Mouse (Mus musculus): ENCODE measurements around the gene Ssh3. TPM values are rescaled to one million over a fixed set of nuclear protein-coding genes. Genes with fewer than 3 reads are reported as not detected.

The Ssh3 gene
- 15.2 and 16.9 TPM in 2 replicates for polyA plus RNA-seq (2015; fragmentation: Nextera tagmentation; extraction: Ambion mirVana)

DNA sequence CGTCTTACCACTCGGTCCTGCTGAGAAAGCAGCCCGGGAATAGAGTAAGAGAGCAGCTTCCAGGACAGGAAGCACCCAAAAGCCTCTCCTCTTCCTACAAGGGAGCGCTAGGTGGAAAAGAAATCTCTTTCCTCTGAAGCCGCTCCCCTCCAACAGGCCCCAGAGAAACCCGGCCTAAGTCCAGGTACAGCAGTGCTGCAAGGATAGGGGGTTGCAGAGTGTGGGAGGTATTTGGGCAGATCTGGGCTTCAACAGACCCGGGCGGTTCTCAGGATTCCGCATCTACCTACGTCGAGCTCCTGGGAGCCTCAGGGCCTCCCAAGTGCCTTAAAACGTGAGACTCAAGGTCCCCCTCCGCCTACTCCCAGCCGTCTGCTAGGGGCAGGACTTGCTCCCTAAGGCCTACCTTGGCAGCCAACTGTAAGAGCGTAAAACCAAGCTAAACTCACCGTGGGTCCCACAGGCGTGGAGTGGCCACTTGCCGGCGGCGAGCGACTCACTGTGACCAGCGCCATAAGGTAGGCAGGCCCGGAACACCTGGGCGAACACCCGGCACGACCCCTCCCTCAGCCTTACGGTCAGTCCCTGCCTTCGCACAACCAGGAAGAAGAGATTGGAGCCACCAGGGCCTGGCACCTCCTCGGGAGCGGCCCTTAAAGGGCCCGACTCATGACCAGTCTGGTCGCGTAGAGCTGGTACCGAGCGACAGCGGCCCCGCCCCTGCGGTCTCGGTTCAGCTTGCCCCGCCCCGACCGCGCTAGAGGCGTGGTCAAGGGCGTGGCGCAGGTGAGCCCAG, at the start of gene Ssh3:
Gene Ssh3, minus strand, starts transcription at position 615 of the 796 bp plus-strand sequence.
- 0 out of 2 replicates have a peak within 1 kb of the TSS, but pooled peaks have one; percentile 8 for H3K27ac ChIP-seq
- 6% methylated on average over 46 of the region's 46 CpGs for whole genome bisulfite sequencing
- no peaks in the 10 kb centered on the region for H3K9me3 ChIP-seq
- ATAC-seq (ENCODE audit: borderline replicate concordance, extremely low read depth, low FRiP score, low TSS enrichment) = peak; percentile 85
- 0 out of 2 replicates have a peak, but pooled peaks cover 9% of the 10 kb centered on the region for H3K4me1 ChIP-seq
- H3K36me3 ChIP-seq = no peaks in the 10 kb centered on the region
- peak within 1 kb of the TSS; percentile 67 for H3K4me2 ChIP-seq
- peak within 1 kb of the TSS; percentile 50 for H3K4me3 ChIP-seq
- no peaks in the 10 kb centered on the region for H3K27me3 ChIP-seq
- H3K9ac ChIP-seq = peak within 1 kb of the TSS; percentile 42

DNA sequence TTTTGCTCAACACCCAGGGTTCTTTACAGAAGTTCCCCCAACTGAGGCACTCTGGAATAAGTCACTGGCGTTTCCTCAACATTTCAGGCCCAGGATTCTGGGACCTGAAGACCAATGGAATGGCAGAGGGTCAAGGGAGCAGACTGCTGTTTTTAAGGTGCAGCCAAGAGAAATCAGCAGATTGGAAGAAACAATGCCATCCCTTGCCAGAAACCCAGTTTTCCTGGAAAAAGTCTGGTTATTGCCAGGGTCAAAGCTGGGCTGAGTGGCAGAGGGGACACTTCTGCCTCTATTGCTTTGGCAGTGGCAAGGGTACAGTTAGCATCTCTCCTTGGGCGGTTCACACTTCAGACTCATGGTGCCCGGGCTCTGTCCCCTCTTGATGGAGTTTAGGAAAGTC, 48.2 kb upstream of the Ssh3 start:
- Histone ChIP-seq H3K4me1 (no peaks in the 10 kb centered on the region), H3K9ac (no peak overlapping the region), H3K4me3 (no peak overlapping the region), H3K27ac (no peak overlapping the region), H3K9me3 (no peaks in the 10 kb centered on the region), H3K27me3 (no peaks in the 10 kb centered on the region), H3K36me3 (peaks cover 71% of the 10 kb centered on the region), H3K4me2 (no peak overlapping the region)
- no peak for ATAC-seq (ENCODE audit: borderline replicate concordance, extremely low read depth, low FRiP score, low TSS enrichment)
- WGBS = 84% methylated on average over 3 of the region's 3 CpGs

DNA sequence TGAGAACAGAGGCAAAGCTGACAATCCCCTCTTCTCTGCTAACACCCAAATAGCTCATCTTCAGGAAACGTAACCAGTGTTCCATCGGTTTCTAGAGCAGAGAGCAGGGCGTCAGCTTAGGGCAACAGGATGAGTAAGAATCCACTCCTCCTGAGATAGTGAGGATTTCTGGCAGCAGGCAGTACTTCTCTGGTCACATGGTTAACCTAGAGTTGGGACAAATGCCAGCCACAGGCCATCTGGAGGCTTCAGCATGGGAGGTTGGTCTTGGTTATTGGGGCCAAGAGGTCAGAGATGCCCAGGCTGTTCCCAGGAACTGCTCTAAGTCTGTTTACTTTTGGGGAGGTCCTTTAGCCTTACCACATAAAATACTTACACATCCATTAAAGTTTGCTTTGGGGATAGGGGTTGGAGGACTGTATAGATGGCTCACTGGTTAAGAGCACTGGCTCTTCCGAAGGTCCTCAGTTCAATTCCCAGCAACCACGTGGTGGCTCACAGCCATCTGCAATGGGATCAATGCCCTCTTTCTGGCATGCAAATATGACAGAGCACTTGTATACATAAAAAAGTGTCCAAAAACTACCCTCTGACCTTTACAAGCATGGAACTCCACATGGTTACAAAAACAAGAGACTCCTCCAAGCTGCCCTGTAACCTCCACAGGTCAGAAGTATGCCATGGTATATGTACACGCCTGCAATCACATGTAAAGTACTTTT, 46.4 kb upstream of the Ssh3 start:
- Histone ChIP-seq H3K4me2 (no peak overlapping the region), H3K4me1 (no peaks in the 10 kb centered on the region), H3K27ac (no peak overlapping the region), H3K9ac (no peak overlapping the region), H3K9me3 (no peaks in the 10 kb centered on the region), H3K36me3 (peaks cover 55% of the 10 kb centered on the region), H3K27me3 (no peaks in the 10 kb centered on the region), H3K4me3 (no peak overlapping the region)
- ATAC-seq (ENCODE audit: borderline replicate concordance, extremely low read depth, low FRiP score, low TSS enrichment) = no peak
- 54% methylated on average over 6 of the region's 6 CpGs for WGBS

DNA sequence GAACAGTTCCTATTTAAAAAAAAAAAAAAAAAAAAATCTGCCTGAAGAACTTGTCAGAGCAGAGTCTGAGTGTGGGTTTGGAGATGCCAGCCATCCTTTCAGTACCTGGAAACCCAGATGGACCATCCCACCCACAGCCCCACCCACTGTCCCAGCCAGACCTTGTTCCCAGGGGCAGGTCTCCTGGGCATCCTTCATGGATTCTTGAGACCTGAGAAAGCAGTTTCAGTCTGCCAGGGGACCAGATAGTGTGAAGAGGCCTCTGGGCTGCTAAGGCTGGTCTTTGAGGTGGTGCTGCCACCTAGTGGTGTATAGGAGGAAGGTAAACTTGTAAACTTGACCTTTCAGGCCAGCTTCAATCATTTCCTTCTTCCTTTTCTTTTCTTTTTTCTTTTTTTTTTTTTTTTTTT, 40.8 kb upstream of the Ssh3 start:
- no peak overlapping the region for H3K4me3 ChIP-seq
- H3K9me3 ChIP-seq = no peaks in the 10 kb centered on the region
- ATAC-seq (ENCODE audit: borderline replicate concordance, extremely low read depth, low FRiP score, low TSS enrichment) = no peak
- no peaks in the 10 kb centered on the region for H3K27me3 ChIP-seq
- H3K36me3 ChIP-seq = 0 out of 2 replicates have a peak, but pooled peaks cover 6% of the 10 kb centered on the region
- peaks cover 7% of the 10 kb centered on the region for H3K4me1 ChIP-seq
- H3K4me2 ChIP-seq = no peak overlapping the region
- H3K27ac ChIP-seq = no peak overlapping the region
- H3K9ac ChIP-seq = no peak overlapping the region

DNA sequence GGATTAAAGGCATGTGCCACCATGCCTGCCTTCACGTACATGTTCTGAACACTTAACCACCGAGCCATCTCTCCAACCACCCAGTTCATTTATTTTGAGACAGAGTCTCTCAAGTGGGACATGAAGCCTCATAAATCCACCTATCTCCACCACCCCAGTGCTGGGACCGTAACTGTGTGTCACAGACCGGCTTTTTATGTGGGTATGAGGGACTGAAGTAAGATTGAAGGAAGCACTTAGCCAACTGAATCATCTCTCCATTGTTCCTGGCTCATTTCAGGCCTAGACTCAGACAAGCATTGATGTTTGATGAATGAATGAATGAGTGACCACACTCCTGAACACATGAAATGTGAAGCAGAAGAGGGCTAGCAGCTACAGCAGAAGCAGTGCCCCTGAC, 40.3 kb upstream of the Ssh3 start:
- Histone ChIP-seq H3K9me3 (no peaks in the 10 kb centered on the region), H3K4me1 (peaks cover 11% of the 10 kb centered on the region), H3K9ac (no peak overlapping the region), H3K27ac (no peak overlapping the region), H3K27me3 (no peaks in the 10 kb centered on the region), H3K4me2 (no peak overlapping the region), H3K36me3 (0 out of 2 replicates have a peak, but pooled peaks cover 6% of the 10 kb centered on the region), H3K4me3 (no peak overlapping the region)
- no peak for ATAC-seq (ENCODE audit: borderline replicate concordance, extremely low read depth, low FRiP score, low TSS enrichment)
- WGBS = 91% methylated on average over 4 of the region's 4 CpGs

DNA sequence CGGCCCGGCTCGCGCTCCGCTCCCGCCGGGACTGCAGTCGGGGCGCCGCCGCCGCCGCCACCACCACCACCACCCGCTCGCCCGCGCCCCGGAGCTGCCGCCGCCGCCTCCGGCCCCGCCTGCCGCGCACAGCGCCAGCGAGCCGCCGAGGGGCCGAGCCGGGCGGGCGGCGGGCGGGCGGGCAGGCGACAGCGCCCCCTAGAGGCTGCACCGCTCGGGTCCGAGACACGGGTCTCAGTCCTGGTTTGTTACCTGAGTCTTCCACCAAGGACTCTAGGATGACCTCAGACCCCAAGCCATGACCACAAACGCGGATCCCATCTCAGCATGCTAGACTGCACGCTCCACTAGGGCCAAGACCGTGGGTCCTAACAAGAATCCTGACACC, 37.2 kb upstream of the Ssh3 start, which contains the start of gene Grk2:
Gene Grk2, minus strand, starts transcription at position 33 of the 388 bp plus-strand sequence.
- Histone ChIP-seq H3K36me3 (no peaks in the 10 kb centered on the region), H3K9me3 (no peaks in the 10 kb centered on the region), H3K27ac (peak within 1 kb of the TSS; percentile 80), H3K4me2 (peak within 1 kb of the TSS; percentile 79), H3K4me1 (peaks cover 43% of the 10 kb centered on the region), H3K4me3 (peak within 1 kb of the TSS; percentile 98), H3K9ac (peak within 1 kb of the TSS; percentile 96), H3K27me3 (no peaks in the 10 kb centered on the region)
- ATAC-seq (ENCODE audit: borderline replicate concordance, extremely low read depth, low FRiP score, low TSS enrichment) = peak; percentile 75; the same call in 1 of the 2 replicates
- WGBS = 0% methylated on average over 45 of the region's 46 CpGs

DNA sequence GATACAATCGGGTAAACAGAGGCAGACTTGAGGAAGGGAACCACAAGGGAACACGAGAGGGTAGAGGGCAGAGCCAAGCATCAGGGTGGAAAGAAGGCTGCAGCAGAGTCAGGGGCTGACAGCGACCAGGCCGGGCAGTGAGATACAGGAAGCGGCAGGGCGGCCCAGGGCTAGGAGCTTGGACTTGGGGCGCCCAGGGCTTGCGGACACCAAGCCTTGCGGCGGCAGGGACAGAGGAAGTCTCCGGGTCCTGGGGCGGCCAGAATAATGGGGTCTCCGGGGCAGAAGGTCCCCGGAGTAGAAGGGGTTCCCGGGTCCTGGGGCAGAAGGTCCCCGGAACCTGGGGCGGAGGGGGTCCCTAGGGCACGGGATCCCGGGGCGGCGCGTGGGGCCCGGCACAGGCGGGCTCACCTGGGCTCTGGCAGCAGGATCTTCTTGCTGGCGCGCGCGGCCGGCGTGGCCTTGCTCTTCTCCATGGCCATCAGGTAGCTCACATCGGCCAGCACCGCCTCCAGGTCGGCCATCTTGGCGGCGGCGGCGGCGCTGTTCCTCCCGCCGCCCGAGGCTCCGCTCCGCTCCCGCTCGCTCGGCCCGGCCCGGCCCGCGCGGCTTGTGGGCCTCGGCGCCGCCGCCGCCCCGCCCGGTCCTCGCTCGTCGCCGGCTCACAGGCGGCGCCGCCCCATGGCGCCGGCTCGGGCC, 36.7 kb upstream of the Ssh3 start:
- H3K4me1 ChIP-seq = peaks cover 48% of the 10 kb centered on the region
- peak overlapping the region; percentile 80 for H3K27ac ChIP-seq

DNA sequence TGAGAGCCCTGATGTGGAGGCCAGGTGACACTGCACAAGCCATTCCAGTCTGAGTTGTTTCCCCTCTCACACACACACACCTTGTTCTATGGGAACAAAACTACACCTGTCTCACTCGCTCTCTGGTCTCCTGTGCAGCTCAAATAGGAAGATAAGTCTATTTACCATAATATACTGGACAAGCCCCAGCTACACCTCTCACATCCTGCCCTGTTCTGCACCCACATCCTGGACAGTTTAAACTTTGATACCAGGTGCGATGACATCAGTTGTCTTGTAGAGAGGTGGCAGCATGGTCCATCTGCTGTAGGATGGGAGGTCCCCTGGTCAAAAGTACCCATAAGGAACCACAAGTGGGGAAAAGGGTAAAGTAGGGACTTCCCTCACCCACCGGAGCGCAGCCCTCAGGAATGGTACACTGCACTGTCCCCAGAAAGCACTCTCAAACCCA, 35.9 kb upstream of the Ssh3 start:
- WGBS = 32% methylated on average over 4 of the region's 4 CpGs
- Histone ChIP-seq H3K27me3 (no peaks in the 10 kb centered on the region), H3K27ac (peak overlapping the region; percentile 52), H3K4me3 (peak overlapping the region; percentile 98), H3K4me1 (peaks cover 55% of the 10 kb centered on the region), H3K9me3 (no peaks in the 10 kb centered on the region), H3K9ac (peak overlapping the region; percentile 96), H3K4me2 (peak overlapping the region; percentile 79), H3K36me3 (no peaks in the 10 kb centered on the region)
- ATAC-seq (ENCODE audit: borderline replicate concordance, extremely low read depth, low FRiP score, low TSS enrichment) = no peak

More for the DNA sequence above, 36.7 kb upstream of the Ssh3 start:
- Histone ChIP-seq H3K9me3 (no peaks in the 10 kb centered on the region), H3K9ac (peak overlapping the region; percentile 96), H3K4me2 (peak overlapping the region; percentile 79), H3K27me3 (no peaks in the 10 kb centered on the region), H3K4me3 (peak overlapping the region; percentile 98), H3K36me3 (no peaks in the 10 kb centered on the region)
- under 1% methylated on average over 63 of the region's 68 CpGs for WGBS
- ATAC-seq (ENCODE audit: borderline replicate concordance, extremely low read depth, low FRiP score, low TSS enrichment) = peak; percentile 36; the same call in 1 of the 2 replicates

DNA sequence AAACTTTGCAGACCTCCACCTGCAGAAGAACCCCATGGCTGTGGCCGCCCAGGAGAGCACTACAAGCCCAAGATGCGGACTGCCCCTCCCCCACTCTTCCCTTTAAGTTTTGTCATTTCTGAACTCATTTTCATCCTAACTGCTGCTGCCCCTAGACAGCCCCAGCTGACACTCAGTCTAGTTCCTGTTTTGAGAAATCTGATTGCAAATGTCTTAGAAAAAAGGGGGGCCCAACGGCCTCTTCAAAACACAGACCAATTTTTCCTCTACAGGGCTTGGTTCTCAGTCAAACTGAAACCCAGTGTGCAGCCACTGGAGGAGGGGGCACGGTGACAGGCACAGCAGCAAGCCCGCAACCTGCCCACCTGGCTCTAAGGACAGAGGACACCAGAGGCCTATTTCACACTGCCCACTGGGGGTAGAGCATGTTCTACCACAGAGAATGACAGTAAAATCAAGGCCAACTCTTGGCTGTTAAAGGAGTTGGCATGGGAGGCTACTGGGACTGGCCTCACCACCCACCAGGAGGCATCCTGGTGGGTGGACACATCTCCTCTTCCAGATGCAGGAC, 35.4 kb upstream of the Ssh3 start:
- H3K9ac ChIP-seq = no peak overlapping the region

DNA sequence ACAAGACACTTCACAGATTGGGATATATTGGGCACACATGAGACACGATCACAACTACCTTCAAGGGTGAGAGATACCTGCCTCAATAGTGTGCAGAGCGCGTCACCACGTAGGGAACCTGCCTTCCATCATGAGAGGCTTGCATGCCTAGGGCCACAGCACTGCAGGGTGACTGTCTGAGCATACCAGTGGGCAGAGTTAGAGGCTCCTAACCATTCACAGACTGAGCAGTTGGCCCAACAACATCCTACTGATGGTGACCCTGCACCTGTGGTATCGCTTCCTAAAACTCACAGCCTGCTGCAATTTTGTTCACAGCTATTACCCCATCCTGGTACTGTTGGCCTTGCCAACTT, 34.6 kb upstream of the Ssh3 start:
- no peak for ATAC-seq (ENCODE audit: borderline replicate concordance, extremely low read depth, low FRiP score, low TSS enrichment)
- WGBS = 93% methylated on average over 5 of the region's 5 CpGs
- peaks cover 55% of the 10 kb centered on the region for H3K4me1 ChIP-seq
- H3K4me3 ChIP-seq = 0 out of 2 replicates have a peak overlapping the region, but pooled peaks have one; percentile 98
- no peaks in the 10 kb centered on the region for H3K27me3 ChIP-seq
- no peaks in the 10 kb centered on the region for H3K9me3 ChIP-seq
- no peak overlapping the region for H3K27ac ChIP-seq
- peak overlapping the region; percentile 40; the same call in 1 of the 2 replicates for H3K4me2 ChIP-seq
- no peaks in the 10 kb centered on the region for H3K36me3 ChIP-seq
- H3K9ac ChIP-seq = no peak overlapping the region

More for the DNA sequence above, 35.4 kb upstream of the Ssh3 start:
- peak overlapping the region; percentile 98 for H3K4me3 ChIP-seq
- H3K27me3 ChIP-seq = no peaks in the 10 kb centered on the region
- 52% methylated on average over 5 of the region's 5 CpGs for WGBS
- peaks cover 55% of the 10 kb centered on the region for H3K4me1 ChIP-seq
- peak overlapping the region; percentile 79 for H3K4me2 ChIP-seq
- H3K36me3 ChIP-seq = no peaks in the 10 kb centered on the region
- H3K27ac ChIP-seq = peak overlapping the region; percentile 52
- H3K9me3 ChIP-seq = no peaks in the 10 kb centered on the region
- no peak for ATAC-seq (ENCODE audit: borderline replicate concordance, extremely low read depth, low FRiP score, low TSS enrichment)
